Mouse (Mus musculus): ENCODE measurements around the gene Sap30bp.

- TF ChIP-seq POLR2A (IDR thresholded peaks at IDR 0.05; ENCODE audit: insufficient read depth, low read depth, low read length) (no peak), CTCF (IDR thresholded peaks at IDR 0.05) (no peak), EP300 (IDR thresholded peaks at IDR 0.05; ENCODE audit: insufficient read depth, low read depth, low read length) (no peak)
These were observed 21.6 kb downstream of the Sap30bp start for GRCm38 (mm10) chr11:115954712-115955111.
